Mouse (Mus musculus) adrenal gland, adult 2 months (tissue): Measurements from ENCODE around the gene Mgrn1. TPM values are rescaled to one million over a fixed set of nuclear protein-coding genes. Genes with fewer than 3 reads are reported as not detected.

Experiments
- DNase-seq: peaks from one replicate; pipeline ENCODE4 v3.0.0; 2021
- polyA plus RNA-seq: library from polyadenylated mRNA; depleted of rRNA; stranded (reverse); fragments of >200 nt; gene quantifications from 2 replicates; pipeline ENCODE4 v1.2.3, GENCODE M21; 2012
- total RNA-seq, 2 experiments: library from RNA; stranded (reverse); gene quantifications; 2 replicates each; pipeline ENCODE4 v1.2.3; 2021

Mgrn1 gene
- total and polyA plus RNA-seq, 3 experiments = 79.3 to 157 (median 87.4) TPM

DNA sequence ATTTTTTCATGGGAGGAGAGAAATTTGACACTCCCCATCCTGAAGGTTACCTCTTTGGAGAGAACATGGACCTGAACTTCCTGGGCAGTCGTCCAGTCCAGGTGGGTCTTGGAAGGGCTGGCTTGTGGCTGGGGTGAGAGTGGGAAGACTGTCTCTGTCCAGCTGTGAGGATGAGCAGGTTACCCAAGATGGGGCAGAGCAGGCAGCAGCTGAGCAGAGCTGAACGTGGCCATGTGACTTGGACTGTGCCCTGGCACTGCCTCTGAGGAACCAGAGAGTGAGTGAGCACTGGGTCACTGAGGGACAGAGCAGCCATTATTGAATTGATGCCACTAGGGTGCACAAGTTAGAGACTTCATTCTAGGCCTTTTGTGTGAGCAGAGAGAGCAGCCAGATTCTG is 21.3 kb downstream of the Mgrn1 start:
- no peak for DNase-seq

DNA sequence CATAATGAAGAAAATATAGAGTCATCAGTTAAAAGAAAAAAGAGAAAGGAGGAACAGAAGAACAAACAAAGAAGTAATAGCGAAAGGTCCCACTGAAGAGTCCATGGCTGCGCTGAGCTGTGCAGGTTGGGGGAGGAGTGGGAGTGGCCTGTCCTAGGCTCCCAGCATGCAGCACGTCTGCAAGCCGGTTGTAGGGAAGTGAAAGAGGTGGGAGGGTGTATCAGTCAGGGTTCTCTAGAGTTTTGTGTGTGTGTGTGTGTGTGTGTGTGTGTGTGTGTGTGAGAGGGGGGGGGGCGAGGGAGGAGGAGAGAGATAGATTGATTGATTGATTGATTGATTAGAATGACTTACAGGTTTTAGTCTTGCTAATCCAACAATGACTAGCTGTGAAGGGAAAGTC is 21.9 kb downstream of the Mgrn1 start:
- no peak for DNase-seq

DNA sequence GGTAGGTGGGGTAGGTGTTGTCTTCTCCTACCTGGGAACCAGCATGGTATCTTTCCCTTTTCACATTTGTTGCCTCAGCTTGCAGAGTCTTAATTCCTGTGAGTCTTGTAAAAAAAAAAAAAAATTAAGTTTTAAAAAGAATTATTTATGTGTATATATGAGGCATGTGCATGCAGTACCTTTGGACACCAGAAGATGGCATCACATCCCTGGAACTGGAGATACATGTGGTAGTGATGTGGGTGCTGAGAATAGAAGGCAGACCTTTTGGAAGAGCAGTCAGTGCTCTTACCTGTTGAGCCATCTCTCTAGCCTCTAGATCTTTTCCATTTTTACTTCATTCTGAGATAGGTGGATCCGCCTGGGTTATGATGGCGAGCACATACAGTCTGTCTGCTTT is 23.7 kb downstream of the Mgrn1 start:
- no peak for DNase-seq

DNA sequence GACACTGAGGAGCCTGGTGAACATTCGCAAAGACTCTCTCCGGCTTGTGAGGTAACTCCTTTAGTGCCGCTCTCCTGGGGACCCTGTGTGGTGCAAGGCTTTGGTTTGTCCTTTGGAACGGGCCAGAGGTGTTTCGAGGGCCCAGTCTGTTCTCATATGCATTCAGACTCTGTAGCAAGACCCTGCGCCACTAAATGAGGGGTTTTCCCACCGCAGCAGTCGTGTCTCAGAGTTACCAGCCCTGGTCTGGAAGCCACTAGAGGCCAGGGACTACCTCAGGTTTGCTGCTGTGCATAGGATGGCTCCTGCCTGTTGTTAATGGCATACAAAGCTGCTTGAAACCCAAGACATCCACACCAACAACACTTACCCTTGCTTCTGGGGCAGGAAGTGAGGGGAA is 24.7 kb downstream of the Mgrn1 start:
- no peak for DNase-seq

DNA sequence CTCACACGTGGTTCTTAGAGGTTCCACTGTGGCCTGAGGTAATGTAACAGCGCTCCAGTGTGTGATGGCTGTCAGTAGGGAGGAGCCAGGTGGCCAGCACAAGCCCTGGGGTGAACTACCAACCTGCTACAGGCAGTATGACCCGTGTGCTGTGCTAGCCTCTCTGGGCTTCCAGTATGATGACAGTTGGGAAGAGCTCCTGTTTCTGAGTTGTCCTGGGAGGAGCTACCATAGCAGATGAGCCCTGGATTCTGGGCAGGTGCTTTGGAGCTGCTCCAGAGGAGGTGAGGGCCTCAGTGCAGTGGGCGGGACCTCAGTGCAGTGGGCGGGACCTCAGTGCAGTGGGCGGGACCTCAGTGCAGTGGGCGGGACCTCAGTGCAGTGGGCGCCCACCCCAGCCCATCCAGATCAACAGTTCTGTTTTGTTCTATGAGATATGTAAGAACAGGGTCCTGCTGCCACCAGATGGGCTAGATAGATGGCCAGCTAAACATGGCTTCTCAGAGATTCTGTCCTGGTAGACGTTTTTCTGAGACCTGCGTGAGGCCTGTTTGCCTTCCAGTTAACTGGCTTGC is 26.1 kb downstream of the Mgrn1 start:
- DNase-seq = no peak

DNA sequence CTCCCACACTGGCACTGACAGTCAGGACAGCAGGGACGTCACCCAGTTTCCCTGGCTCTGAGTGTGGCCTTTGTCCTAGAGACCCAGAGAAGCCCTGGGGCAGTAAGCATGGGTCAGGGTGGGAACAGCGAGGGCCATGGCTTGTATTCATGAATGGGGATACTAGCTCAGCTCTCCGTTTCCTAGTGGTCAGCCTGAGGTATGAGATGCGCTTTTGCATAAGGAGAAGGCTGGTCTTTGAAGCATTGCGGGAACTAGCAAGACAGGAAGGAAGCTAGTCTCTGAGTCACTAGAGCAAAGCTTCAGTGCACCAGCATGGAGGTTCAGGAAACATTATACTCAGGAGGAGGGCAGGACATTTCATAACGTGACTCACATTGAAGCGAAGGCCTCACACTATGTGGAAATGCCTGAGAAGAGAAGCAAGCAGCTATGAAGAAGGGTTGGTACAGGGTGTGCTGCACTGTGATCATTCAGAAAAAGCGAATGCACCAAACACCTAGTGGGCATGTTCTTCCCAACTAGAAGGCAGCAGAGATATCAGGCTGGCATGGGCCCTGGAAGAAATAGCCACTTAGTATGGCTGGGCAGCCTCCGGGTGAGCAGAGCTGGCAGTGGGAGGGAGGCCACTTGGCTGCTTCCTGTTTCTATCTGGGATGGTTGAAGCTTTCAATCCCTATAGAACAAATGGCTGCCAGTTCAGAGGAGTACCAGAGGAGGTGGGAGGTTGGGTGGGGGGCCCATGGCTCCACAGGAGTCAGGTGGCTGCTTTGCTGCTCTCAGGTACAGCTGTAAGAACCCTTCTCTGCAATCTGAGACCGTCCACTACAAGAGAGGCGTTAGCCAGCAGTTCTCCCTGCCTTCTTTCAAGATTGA is 27.1 kb downstream of the Mgrn1 start:
- peak; percentile 58 for DNase-seq

DNA sequence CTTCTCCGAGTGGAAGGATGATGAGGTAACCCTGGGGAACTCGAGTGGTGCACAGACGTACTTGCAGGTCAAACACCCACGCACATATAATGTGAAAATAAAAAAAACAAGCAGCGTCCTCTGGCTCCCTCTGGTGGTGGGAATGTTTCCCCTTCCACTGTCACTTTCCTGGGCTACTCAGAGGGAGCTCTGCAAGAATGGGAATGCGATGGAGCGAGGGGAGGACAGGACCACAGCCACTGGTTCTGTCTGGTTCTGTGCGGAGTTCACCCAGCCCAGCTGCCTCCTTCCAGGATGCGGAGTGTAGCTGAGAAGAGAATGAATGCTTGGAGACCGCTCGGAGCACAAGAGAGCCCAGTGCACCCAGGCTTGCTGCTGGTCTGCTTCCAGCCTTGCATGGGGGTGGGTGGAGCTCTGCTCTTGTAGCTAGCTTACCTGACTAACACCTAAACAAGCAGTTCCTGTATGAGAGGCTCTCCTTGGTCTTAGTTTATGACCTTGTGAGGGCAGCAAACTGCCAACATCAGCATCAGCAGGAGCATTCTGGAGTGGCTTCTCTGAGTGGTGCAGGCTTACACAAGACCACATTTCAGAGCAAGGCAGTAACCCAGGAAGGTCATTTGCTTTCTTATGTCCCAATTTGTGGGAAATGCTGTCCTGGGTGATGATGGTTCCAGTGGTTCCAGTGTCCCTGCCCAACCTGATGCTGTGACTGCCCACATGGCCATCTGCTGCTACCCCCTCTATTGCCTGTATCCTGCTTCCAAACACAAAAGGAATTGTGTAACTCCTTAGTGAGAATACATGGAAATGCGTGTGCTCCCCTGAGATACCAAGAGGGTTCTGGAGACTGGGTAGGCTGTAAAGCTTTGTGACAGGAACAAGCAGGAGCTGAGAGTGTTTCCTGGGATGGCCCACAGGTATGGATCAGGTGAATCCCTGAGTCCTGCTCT is 28.0 kb downstream of the Mgrn1 start:
- peak; percentile 86 for DNase-seq

DNA sequence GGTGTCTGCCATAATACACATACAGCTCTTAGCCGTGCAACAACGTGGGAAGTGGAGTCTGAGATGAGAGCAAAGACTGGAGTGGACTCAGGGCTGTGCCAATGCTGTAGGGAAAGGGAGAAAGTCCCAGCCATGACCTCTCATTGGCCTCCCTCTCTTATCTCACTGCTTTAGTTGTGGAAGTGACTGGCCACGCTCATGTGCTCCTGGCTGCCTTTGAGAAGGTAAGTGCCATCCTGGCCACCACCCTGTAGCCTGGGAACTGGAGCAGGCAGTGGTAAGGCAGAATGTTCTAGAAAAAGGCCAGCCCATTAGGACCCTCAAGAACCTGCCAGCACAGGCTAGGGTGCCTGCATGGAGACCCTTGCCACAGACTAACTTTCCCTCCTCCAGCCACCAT is 29.9 kb downstream of the Mgrn1 start:
- no peak for DNase-seq

DNA sequence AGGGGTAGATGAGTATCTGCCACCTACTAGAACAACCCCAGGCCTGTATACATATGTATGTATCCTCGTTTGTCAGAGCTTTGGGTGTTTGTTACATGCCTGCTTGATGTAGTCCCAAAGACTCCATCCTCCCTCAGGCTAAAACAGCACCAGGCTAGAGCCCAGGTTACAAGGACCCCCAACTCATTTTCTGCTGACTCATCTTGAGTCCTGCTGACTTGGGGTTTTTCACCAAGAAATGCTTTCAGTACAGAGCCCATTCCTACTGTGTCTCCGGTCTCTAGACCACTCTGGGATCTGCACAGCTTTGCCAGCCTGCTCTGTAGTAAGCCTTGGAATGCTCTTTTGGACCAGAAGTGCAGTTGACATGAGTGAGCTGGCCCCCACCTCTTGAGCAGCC is 30.6 kb downstream of the Mgrn1 start:
- no peak for DNase-seq

DNA sequence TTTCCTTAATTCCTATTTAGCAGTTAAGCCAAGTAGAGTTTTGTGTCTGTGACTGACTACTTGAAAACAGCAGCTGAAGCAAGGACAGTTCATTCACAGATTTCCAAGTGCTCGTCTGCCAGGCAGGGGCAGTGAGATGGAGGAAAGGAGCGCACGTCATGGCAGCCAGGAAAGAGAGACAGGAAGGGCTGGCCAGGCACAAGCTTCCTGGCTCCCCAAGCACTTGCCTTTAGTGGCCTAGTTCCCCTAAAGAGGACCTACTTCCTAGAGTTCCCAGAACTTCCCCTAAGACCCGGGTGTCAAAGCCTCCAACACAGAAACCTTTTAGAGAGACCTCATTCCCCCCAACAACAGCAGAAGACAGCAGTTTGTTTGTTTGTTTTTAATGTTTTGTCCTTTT is 34.5 kb downstream of the Mgrn1 start:
- DNase-seq = no peak

DNA sequence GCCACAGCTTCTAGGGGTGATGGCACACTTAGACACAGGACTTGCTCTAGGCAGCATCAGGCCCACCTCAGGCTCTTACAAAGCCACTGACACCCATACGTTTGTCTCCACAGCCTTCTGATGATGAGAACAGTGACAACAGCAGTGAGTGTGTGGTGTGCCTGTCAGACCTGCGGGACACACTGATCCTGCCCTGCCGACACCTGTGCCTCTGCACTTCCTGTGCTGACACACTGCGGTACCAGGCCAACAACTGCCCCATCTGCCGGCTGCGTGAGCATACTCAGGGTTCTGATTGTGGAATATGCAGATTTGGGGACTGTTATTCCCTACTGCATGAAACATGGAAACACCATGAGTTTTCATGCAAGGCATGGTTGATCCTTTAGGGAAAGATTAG is 36.4 kb downstream of the Mgrn1 start:
- no peak for DNase-seq

DNA sequence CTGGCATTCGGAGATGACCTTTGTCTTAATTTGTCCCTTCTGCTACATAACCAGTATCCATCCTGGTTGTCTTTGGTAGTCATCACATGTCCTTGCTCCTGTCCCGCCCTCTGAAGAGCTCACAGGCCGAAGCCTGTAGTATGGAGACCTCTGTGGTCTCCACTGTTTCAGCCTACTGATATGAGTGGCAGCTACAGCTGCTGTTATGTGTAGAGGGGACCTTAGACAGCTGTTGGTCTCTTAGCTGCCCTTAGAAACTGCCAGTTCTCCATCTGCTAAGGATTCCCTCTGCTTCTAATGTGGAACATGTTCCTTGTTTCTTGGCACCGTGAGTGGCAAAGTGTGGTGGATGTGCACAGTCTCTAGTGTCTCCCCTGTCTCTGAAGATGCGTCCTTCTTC is 37.9 kb downstream of the Mgrn1 start:
- DNase-seq = no peak

DNA sequence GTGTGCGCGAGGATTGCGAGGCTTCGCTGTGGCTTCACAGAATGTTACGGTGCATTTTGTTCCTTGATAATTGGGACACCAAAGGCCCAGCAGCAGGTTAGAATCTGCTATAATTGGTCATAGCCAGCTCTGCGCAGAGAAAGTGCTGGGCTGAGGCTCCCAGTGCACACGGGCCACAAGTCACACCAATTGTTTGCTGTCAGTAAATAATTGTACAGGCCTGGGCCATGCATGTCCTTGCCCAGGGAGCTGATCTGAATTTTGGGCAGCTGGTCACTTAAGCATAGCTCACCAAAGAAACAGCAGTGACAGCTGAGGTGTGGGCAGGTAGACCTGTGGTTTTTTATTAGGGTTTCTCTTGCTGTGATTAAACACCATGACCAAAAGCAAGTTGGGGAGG is 41.9 kb downstream of the Mgrn1 start:
- DNase-seq = no peak

DNA sequence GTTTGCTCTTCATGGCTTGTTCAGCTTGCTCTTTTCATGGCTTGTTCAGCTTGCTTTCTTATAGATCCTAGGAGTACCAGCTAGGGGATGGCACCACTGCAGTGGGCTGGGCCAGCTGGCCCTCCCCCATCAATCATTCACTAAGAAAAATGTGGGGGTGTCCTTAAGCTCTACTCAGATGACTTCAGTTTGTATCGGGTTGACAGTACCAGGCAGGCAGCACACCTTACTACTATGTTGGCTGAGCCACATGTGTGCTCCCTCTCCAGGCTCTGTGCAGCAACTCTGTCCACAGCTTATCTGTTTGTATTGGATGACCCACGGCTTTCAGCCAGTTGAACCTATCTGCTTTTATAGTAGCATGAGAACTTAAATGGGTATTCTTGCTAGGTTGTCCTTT is 42.4 kb downstream of the Mgrn1 start:
- DNase-seq = no peak

DNA sequence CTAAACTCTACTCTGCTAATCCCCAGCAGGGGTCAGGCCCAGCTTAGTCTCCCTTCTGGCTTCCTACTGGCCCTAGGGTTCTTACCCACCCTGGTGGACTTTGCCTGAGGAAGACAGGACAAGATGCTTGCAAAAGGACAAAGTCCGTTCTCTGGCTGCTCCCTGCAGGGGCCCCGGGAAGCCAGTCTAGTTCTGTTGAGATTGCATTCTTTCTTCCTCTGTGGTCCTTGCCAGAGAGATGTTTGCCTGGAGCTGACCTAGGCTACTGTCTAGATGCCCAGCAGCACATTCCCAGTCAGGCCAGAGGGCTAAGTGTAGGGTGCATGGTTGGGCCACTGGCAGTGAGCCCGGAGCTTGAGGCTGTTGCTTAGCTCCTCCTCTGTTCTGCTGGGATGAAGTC is 46.4 kb downstream of the Mgrn1 start:
- DNase-seq = peak; percentile 70

DNA sequence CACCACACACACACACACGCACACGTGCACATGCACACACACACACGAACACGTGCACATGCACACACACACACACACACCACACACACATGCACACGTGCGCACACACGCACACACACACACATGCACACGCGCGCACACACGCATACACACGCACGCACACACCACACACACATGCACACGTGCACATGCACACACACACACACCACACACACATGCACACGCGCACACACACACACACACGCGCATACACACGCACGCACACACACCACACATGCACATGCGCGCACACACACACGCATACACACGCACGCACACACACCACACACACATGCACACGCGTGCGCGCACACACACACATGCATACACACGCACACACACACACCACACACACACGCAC is 49.4 kb downstream of the Mgrn1 start:
- DNase-seq = no peak

DNA sequence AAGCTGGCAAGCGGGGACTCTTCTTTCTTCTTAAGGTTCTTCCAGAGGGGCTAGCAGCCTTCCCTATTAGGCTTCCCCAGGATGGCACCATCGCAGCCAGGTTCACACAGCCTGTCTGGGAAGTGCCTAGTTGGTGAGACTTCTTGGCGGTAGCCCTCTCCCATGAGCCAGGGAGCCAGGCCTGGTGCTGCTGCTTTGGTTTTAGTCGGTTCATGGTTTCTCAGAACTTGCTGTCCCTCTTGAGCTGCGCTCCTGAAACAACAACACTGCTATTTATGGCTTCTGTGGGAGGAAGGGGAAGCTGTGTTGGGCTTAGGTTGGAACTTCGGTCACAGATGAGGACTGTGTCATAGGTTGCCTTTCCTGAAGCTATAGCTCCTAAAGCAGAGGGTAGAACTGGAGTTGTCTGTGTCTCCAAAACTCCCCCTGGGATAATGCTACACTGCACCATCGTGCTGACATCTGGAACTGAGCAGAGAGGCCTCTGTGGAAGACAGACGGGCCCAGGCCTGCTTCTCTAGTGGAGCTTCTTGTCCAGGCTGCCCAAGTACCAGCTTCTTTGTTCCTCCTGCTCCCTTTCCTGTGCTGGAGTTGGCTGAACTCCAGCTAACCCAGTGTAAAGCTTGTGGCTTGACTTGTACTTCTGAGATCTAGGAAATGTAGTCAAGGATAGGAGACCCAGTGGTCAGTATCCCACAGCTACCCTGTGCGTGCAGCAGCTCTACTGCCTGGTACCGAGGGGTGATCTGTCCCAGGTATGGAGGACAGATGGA is 50.1 kb downstream of the Mgrn1 start:
- DNase-seq = no peak

DNA sequence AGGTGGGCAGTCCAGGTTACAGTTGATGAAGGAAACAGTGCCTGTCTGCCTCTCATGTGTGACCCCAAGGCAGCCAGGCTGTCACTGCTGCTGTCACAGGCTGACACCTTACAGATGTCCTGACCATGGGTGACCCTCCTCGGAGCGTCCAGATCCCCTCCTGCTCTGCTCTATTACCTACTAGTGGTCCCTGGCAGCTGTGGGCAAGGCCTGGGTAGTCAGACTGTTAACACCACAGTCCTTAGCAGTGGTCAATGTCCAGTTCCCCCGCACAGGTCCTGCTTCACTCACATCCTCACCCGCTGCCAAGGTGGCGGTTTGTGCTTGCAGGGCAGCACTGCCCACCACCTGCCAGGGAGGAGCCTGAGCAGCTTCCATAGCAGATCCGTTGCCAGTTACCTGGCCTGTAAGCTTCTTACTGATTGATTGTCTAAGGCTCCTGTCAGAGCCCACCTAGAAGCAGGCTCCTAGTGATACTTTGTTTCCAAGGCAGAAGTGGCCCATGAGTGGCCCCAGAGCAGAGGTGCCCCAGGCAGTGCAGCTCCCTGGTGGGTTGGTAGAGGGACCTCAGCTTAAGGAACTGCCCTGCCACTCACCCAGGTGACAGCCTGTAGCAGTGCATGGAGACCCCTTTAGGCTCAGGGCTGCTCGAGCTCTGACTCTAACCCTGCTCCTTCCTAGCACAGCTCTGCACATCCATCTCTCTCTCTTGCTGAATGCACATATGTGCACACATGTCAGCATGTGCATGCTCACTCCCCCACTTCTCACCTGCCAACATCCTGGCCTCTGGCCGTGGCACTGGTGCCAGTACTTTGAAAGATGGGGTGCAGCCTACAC is 51.5 kb downstream of the Mgrn1 start:
- no peak for DNase-seq

DNA sequence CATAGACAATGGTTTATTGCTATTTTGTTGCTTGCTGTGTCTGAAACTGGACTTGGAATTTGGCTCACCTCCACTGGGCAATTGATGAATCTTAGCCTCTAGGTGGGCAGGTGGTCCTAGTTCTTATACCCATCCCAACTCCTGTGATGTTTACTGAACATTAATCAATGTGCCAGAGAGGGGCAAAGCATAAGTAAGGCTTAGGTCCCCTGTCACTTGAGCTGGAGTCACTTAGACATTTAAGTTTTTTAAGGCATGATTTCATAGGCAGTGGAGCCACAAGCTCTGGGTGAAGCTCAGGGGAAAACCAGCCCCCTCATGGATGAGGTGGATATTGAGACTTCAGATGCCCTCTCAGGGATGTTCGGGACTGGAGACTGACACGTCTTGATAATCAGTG is 52.4 kb downstream of the Mgrn1 start, which contains the start of gene Nudt16l1:
Nudt16l1 (plus strand) TSS at position 301 of the 400 bp plus-strand sequence.
- no peak for DNase-seq

DNA sequence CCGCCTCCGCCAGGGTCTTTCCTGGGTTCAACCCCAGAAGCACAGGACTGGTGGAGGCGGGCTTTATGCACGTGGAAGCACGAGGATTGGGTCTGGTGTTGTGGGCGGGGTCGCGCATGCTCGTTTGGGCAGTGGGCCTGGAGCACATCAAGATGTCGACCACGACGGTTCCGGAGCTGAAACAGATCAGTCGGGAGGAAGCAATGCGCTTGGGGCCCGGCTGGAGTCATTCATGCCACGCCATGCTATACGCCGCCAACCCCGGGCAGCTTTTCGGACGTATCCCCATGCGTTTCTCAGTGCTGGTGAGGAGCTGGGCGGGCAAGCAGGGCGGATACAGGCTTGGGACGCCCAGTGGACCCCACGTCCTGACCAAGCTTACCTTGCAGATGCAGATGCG is 52.9 kb downstream of the Mgrn1 start:
- DNase-seq = peak; percentile 97

DNA sequence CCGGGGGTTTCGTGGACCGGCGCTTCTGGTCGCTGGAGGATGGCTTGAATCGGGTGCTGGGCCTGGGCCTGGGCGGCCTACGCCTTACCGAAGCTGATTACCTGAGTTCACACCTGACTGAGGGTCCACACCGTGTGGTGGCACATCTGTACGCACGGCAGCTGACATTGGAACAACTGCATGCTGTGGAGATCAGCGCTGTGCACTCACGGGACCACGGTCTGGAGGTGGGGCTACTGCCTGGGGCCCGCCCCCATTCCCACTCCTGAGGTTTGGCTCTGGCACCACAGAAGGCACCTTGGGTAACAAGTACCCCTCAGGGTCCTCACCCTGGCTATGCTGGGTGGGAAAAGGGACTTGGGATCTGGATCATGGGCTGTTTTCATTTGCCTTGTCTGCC is 53.4 kb downstream of the Mgrn1 start:
- peak; percentile 56 for DNase-seq
